Mouse (Mus musculus) CH12.LX (cell line): ENCODE results near the gene Btbd3. TPM values are rescaled to one million over a fixed set of nuclear protein-coding genes. Genes with fewer than 3 reads are reported as not detected.

ENCODE experiments used
- DNase-seq: peaks from one replicate; pipeline ENCODE4 v3.0.0-alpha.2; 2013; ENCODE audit errors: extremely low read depth
- H3K27ac ChIP-seq: 2 replicates; pipeline ENCODE4 v1.5.1; 2012; ENCODE audit warnings: low read depth, mild to moderate bottlenecking, control low read depth, moderate library complexity; ENCODE audit not compliant: insufficient read depth
- H3K27me3 ChIP-seq: replicated peaks from 2 replicates; pipeline ENCODE3; 2012; ENCODE audit warnings: inconsistent platforms
- H3K36me3 ChIP-seq, 2 experiments: replicated peaks in 1 of 2; 2 replicates each; pipeline versions ENCODE3 to v1.6.1; 2012; ENCODE audit warnings: inconsistent platforms in 1 of 2, low read length in 1 of 2, mild to moderate bottlenecking in 1 of 2, mixed read lengths in 1 of 2, moderate library complexity in 1 of 2; ENCODE audit not compliant: control insufficient read depth in 1 of 2, insufficient read depth in 1 of 2
- H3K4me1 ChIP-seq, 2 experiments: 2 replicates each; pipeline ENCODE4 v1.6.1; 2012; ENCODE audit warnings: inconsistent platforms in 1 of 2, moderate library complexity in 1 of 2; ENCODE audit not compliant: insufficient read depth in 2 of 2, control insufficient read depth in 1 of 2
- H3K4me2 ChIP-seq: 2 replicates; pipeline ENCODE4 v1.6.1; 2012; ENCODE audit warnings: low read depth, mild to moderate bottlenecking, control low read depth; ENCODE audit not compliant: poor library complexity, insufficient read depth, severe bottlenecking
- H3K4me3 ChIP-seq, 3 experiments: fragments of 150-350 bp in 1 of 3; sonication (generic) in 1 of 3; replicated peaks in 1 of 3; 2 replicates each; pipeline versions ENCODE3 to v1.5.1; 2011 to 2012; ENCODE audit warnings: low read depth in 2 of 3, low read length in 2 of 3, mild to moderate bottlenecking in 2 of 3, moderate library complexity in 2 of 3, control low read depth in 1 of 3, improper control_type of control experiment in 1 of 3, inconsistent platforms in 1 of 3, mixed read lengths in 1 of 3; ENCODE audit not compliant: poor library complexity in 1 of 3
- H3K79me2 ChIP-seq: replicated peaks from 2 replicates; pipeline ENCODE4 v1.6.1; 2012; ENCODE audit warnings: mild to moderate bottlenecking, moderate library complexity; ENCODE audit not compliant: control insufficient read depth, poor library complexity, insufficient read depth, severe bottlenecking; ENCODE audit errors: extremely low read depth
- H3K9ac ChIP-seq: 2 replicates; pipeline ENCODE4 v1.6.1; 2012; ENCODE audit warnings: low read depth, mild to moderate bottlenecking, control low read depth, moderate library complexity; ENCODE audit not compliant: insufficient read depth
- H3K9me3 ChIP-seq: replicated peaks from 2 replicates; pipeline ENCODE3; 2012; ENCODE audit warnings: low read length, inconsistent platforms, mixed read lengths
- CHD2 ChIP-seq: IDR thresholded peaks from 2 replicates; pipeline ENCODE4 v1.6.1; 2011; ENCODE audit warnings: low read length, improper control_type of control experiment
- E2F4 ChIP-seq: IDR thresholded peaks from 2 replicates; pipeline ENCODE4 v1.6.1; 2011; ENCODE audit warnings: low read depth, low read length, improper control_type of control experiment; ENCODE audit not compliant: insufficient replicate concordance
- ELF1 ChIP-seq: IDR thresholded peaks from 2 replicates; pipeline ENCODE4 v1.6.1; 2014; ENCODE audit warnings: low read depth, mild to moderate bottlenecking, inconsistent platforms, low read length, improper control_type of control experiment
- EP300 ChIP-seq: IDR thresholded peaks from 2 replicates; pipeline ENCODE4 v1.6.1; 2011; ENCODE audit warnings: low read length, improper control_type of control experiment
- ETS1 ChIP-seq: conservative IDR thresholded peaks from 2 replicates; pipeline ENCODE4 v1.6.1; 2012; ENCODE audit warnings: low read depth, mild to moderate bottlenecking, inconsistent platforms, low read length, improper control_type of control experiment, moderate library complexity
- GABPA ChIP-seq: IDR thresholded peaks from 2 replicates; pipeline ENCODE4 v1.6.1; 2012; ENCODE audit warnings: low read depth, low read length, improper control_type of control experiment, inconsistent platforms; ENCODE audit not compliant: insufficient replicate concordance
- IRF4 ChIP-seq: IDR thresholded peaks from 2 replicates; pipeline ENCODE4 v1.6.1; 2014; ENCODE audit warnings: low read depth, mild to moderate bottlenecking, inconsistent platforms, low read length, improper control_type of control experiment
- JUN ChIP-seq: IDR thresholded peaks from 2 replicates; pipeline ENCODE4 v1.6.1; 2011; ENCODE audit warnings: low read depth, mild to moderate bottlenecking, low read length, improper control_type of control experiment, moderate library complexity; ENCODE audit not compliant: insufficient read depth
- JUND ChIP-seq: conservative IDR thresholded peaks from 2 replicates; pipeline ENCODE4 v1.6.1; 2011; ENCODE audit warnings: low read depth, low read length, improper control_type of control experiment
- KAT2A ChIP-seq: IDR thresholded peaks from 2 replicates; pipeline ENCODE4 v1.6.1; 2012; ENCODE audit warnings: low read length, improper control_type of control experiment, inconsistent platforms; ENCODE audit not compliant: insufficient replicate concordance
- MAFK ChIP-seq: IDR thresholded peaks from 2 replicates; pipeline ENCODE4 v1.6.1; 2011; ENCODE audit warnings: low read length, improper control_type of control experiment; ENCODE audit not compliant: insufficient replicate concordance
- MAX ChIP-seq: IDR thresholded peaks from 2 replicates; pipeline ENCODE4 v1.6.1; 2011; ENCODE audit warnings: low read length, improper control_type of control experiment
- MAZ ChIP-seq: IDR thresholded peaks from 2 replicates; pipeline ENCODE4 v1.6.1; 2012; ENCODE audit warnings: low read depth, mild to moderate bottlenecking, inconsistent platforms, low read length, improper control_type of control experiment, moderate library complexity
- MEF2A ChIP-seq: IDR thresholded peaks from 2 replicates; pipeline ENCODE4 v1.6.1; 2014; ENCODE audit warnings: low read depth, mild to moderate bottlenecking, inconsistent platforms, low read length, improper control_type of control experiment, borderline replicate concordance
- NRF1 ChIP-seq: IDR thresholded peaks from 2 replicates; pipeline ENCODE4 v1.6.1; 2014; ENCODE audit warnings: low read depth, mild to moderate bottlenecking, inconsistent platforms, low read length, improper control_type of control experiment, moderate library complexity
- SMC3 ChIP-seq: IDR thresholded peaks from 2 replicates; pipeline ENCODE4 v1.6.1; 2011; ENCODE audit warnings: low read depth, low read length, improper control_type of control experiment
- TBP ChIP-seq: conservative IDR thresholded peaks from 2 replicates; pipeline ENCODE4 v1.6.1; 2011; ENCODE audit warnings: low read depth, low read length, improper control_type of control experiment
- UBTF ChIP-seq: IDR thresholded peaks from 2 replicates; pipeline ENCODE4 v1.6.1; 2012; ENCODE audit warnings: low read depth, mild to moderate bottlenecking, inconsistent platforms, low read length, improper control_type of control experiment, moderate library complexity
- ZNF384 ChIP-seq: IDR thresholded peaks from 2 replicates; pipeline ENCODE4 v1.6.1; 2012; ENCODE audit warnings: low read depth, low read length, improper control_type of control experiment, inconsistent platforms
- dilution Hi-C: fragments of 300-500 bp; cut with MboI; formaldehyde crosslinking; loops from 2 replicates; pipeline ENCODE4 v1.14.3; 2020; ENCODE audit warnings: low sequenced_read_pairs; ENCODE audit not compliant: extremely low pct_unique_long_range_greater_than_20kb, extremely low pct_ligation_motif_present
- in situ Hi-C: fragments of 300-500 bp; cut with MboI; formaldehyde crosslinking; loops from 3 replicates; pipeline ENCODE4 v1.14.3; 2019; ENCODE audit warnings: low sequenced_read_pairs, low pct_ligation_motif_present, low pct_unique_long_range_greater_than_20kb, mixed read lengths
- polyA plus RNA-seq: library from polyadenylated mRNA; unstranded; fragments of >175 nt; gene quantifications from 2 replicates; pipeline ENCODE4 v1.2.1, GENCODE M21; 2012; ENCODE audit warnings: low read depth; ENCODE audit not compliant: insufficient read length
- total RNA-seq, 2 experiments: library from RNA; depleted of rRNA; stranded (reverse); fragments of 300-350 nt in 1 of 2; fragments of >200 nt in 1 of 2; gene quantifications; 2 replicates each; pipeline ENCODE4 v1.2.3; 2012 to 2014

Gene Btbd3
- total and polyA plus RNA-seq, 3 experiments: not detected

- TF ChIP-seq MAFK: no peak
Measured at GRCm38 (mm10) chr2:138476486-138476885, 220.1 kb downstream of the Btbd3 start (continued).

DNA sequence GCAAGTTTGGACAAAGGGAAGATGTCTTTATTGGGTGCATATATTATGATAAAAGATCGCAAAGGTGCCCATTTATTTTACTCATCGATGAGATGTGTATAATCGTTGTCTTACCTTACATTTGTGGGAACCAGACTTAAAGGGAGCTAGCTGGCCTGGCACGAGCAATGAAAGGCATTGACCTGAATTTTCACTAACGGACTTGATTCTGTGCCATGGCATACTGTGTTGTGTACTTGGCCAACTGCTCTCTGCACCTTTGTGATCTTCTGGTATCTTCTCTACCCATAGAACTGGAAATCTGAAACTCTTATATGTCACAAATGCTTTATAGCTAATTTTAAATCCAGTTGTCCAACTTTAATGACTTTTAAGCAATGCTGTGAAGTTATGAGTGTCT is 220.9 kb downstream of the Btbd3 start:
- TF ChIP-seq JUND (no peak), IRF4 (no peak)
- Histone ChIP-seq H3K79me2 (no peaks in the 10 kb centered on the region), H3K9ac (no peak overlapping the region), H3K27ac (no peak overlapping the region), H3K4me1 (no peaks in the 10 kb centered on the region), H3K9me3 (peaks cover 44% of the 10 kb centered on the region), H3K27me3 (no peaks in the 10 kb centered on the region), H3K36me3 (no peaks in the 10 kb centered on the region), H3K4me2 (no peak overlapping the region), H3K4me3 (no peak overlapping the region)
- in situ Hi-C loops: no loop called here
- DNase-seq: no peak
- dilution Hi-C loops: no loop called here

DNA sequence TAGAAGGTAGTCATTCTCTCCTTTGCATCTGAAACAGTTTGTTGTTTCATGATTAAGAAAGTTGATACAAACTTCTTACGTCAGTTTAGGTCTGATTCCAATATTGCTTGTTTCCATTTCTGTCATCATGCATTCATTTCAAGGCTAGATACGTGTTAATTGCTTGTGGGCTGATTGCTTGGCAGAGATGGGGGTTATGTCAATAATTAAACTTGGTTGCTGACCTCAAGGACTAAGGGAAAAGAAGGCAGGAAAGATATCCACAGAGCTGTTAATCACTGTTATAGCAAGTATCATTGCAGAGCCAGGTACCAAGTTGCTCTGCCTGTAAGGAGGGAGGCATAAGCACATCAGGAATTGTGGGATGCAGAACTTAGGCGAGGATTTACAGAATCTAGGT is 226.2 kb downstream of the Btbd3 start:
- Histone ChIP-seq H3K4me3 (no peak overlapping the region), H3K27me3 (no peaks in the 10 kb centered on the region), H3K9me3 (peaks cover 38% of the 10 kb centered on the region), H3K9ac (no peak overlapping the region), H3K4me1 (no peaks in the 10 kb centered on the region), H3K79me2 (no peaks in the 10 kb centered on the region), H3K27ac (no peak overlapping the region), H3K4me2 (no peak overlapping the region), H3K36me3 (no peaks in the 10 kb centered on the region)
- TF ChIP-seq ETS1: no peak
- no peak for DNase-seq
- in situ Hi-C loops (no loop called here), dilution Hi-C loops (no loop called here)

DNA sequence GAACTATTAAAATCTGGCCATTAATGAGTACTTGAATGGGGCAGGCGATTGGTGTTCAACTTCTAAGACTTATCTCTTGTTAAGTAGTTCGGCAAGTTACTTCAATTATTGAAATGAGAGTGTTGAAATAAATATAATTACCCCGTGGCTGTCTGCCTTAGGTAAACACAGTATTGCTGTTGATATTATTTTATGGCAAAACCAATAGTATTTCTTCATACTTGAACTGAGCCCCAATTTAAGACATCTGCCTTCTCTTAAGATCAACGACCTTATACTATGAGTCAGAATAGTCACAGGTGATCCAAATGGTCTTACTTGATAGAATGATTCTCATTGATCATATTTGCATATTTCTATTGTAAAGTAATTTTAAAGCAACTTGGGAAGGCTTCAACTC is 228.5 kb downstream of the Btbd3 start:
- no peak overlapping the region for H3K4me3 ChIP-seq
- no peak overlapping the region for H3K27ac ChIP-seq
- in situ Hi-C loops (no loop called here), dilution Hi-C loops (no loop called here)
- no peak for DNase-seq
- no peak overlapping the region for H3K9ac ChIP-seq
- peaks cover 38% of the 10 kb centered on the region for H3K9me3 ChIP-seq
- TF ChIP-seq SMC3 (no peak), TBP (no peak), MAZ (no peak), EP300 (no peak), GABPA (no peak), MAX (no peak), E2F4 (no peak), NRF1 (no peak), UBTF (no peak), IRF4 (no peak), JUN (no peak), MEF2A (no peak), ZNF384 (no peak), ELF1 (no peak), CHD2 (no peak), KAT2A (no peak)
- H3K4me2 ChIP-seq: no peak overlapping the region
- H3K79me2 ChIP-seq: no peaks in the 10 kb centered on the region
- H3K36me3 ChIP-seq: no peaks in the 10 kb centered on the region
- no peaks in the 10 kb centered on the region for H3K27me3 ChIP-seq
- no peaks in the 10 kb centered on the region for H3K4me1 ChIP-seq
